Mouse (Mus musculus): ENCODE measurements around the gene Ahnak2.

DNA sequence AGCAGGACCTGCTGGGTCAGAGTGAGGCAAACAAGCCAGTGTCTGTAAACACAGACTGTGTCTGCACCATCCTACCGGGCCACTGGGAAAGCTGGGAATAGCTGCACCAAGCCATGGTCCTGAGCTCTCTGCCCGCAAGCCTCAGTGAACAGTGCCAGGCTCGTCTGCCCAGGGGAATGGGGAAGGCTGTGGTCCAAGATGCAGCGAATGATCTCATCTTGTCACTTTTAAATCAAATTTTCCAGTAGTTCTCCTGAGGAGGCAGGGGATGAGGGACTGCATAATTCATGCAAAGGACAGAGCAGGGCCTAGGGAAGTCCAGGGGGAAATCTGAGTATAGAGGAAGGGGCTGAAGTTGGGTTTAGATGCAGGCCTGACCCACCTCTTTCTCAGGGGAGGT, 5.3 kb upstream of the Ahnak2 start:
- TF ChIP-seq CTCF (conservative IDR thresholded peaks at IDR 0.05 in 1 of 2, IDR thresholded peaks at IDR 0.05 in 1 of 2; ENCODE audit: low read depth in 2 of 2, low read length in 2 of 2), result no peak
- no peak for TF ChIP-seq ZNF384 (IDR thresholded peaks at IDR 0.05; ENCODE audit: low read depth, low read length)
- no peak for TF ChIP-seq GABPA (IDR thresholded peaks at IDR 0.05; ENCODE audit: insufficient replicate concordance, low read depth, low read length)
- TF ChIP-seq RAD21 (IDR thresholded peaks at IDR 0.05; ENCODE audit: low read depth, low read length), result no peak
- no peak for TF ChIP-seq MAX (IDR thresholded peaks at IDR 0.05; ENCODE audit: low read length)
- no peak for TF ChIP-seq UBTF (IDR thresholded peaks at IDR 0.05; ENCODE audit: low read depth, low read length)
- no peak for TF ChIP-seq SIN3A (IDR thresholded peaks at IDR 0.05; ENCODE audit: low read length)
- TF ChIP-seq POLR2A (IDR thresholded peaks at IDR 0.05; ENCODE audit: low read depth, low read length), result no peak
- no peak for TF ChIP-seq EP300 (IDR thresholded peaks at IDR 0.05; ENCODE audit: low read length)
- TF ChIP-seq CHD1 (IDR thresholded peaks at IDR 0.05; ENCODE audit: low read depth, low read length), result no peak
- no peak for TF ChIP-seq ZMIZ1 (IDR thresholded peaks at IDR 0.05; ENCODE audit: low read depth, low read length)
- TF ChIP-seq TCF12 (IDR thresholded peaks at IDR 0.05; ENCODE audit: low read depth, low read length), result no peak

Measured in CH12.LX (cell line).